Mouse (Mus musculus) heart, embryonic 15.5 days (tissue): ENCODE data around the gene Zfp286. TPM values are rescaled to one million over a fixed set of nuclear protein-coding genes. Genes with fewer than 3 reads are reported as not detected.

Experiments used
- ATAC-seq: fragments of 200-750 bp; cut with Nextera tagmentation; replicated peaks from 2 replicates; pipeline ENCODE4 v1.8.0; 2017; ENCODE audit warnings: low read depth, moderate TSS enrichment; ENCODE audit not compliant: insufficient number of reproducible peaks, insufficient read depth, low FRiP score
- H3K27ac ChIP-seq: fragments of 300-500 bp; sonication (generic); 2 replicates; pipeline ENCODE4 v1.5.1; 2015; ENCODE audit warnings: mild to moderate bottlenecking, inconsistent platforms
- H3K27me3 ChIP-seq: fragments of 300-500 bp; sonication (generic); 2 replicates; pipeline ENCODE4 v1.6.1; 2015; ENCODE audit warnings: inconsistent platforms
- H3K36me3 ChIP-seq: fragments of 300-500 bp; sonication (generic); 2 replicates; pipeline ENCODE4 v1.6.1; 2015; ENCODE audit warnings: mild to moderate bottlenecking, inconsistent platforms
- H3K4me1 ChIP-seq: fragments of 300-500 bp; sonication (generic); replicated peaks from 2 replicates; pipeline ENCODE4 v1.6.1; 2015; ENCODE audit warnings: inconsistent platforms
- H3K4me2 ChIP-seq: fragments of 300-500 bp; sonication (generic); 2 replicates; pipeline ENCODE4 v1.6.1; 2015; ENCODE audit warnings: inconsistent platforms, mild to moderate bottlenecking, moderate library complexity
- H3K4me3 ChIP-seq: fragments of 300-500 bp; sonication (generic); 2 replicates; pipeline ENCODE4 v1.5.1; 2015; ENCODE audit warnings: mild to moderate bottlenecking, inconsistent platforms
- H3K9ac ChIP-seq: fragments of 300-500 bp; sonication (generic); 2 replicates; pipeline ENCODE4 v1.6.1; 2015; ENCODE audit warnings: mild to moderate bottlenecking, inconsistent platforms
- H3K9me3 ChIP-seq: fragments of 300-500 bp; sonication (generic); replicated peaks from 2 replicates; pipeline ENCODE4 v1.6.1; 2016; ENCODE audit warnings: inconsistent platforms
- WGBS: fragments of 180-500 bp; shearing (Covaris S2); methylation state at CpG from one replicate; pipeline ENCODE4 v1.1.7; 2015; ENCODE audit warnings: mixed read lengths; 5-methylcytosine and 5-hydroxymethylcytosine counted together
- polyA plus RNA-seq: library from polyadenylated mRNA; unstranded; fragments of >200 nt; fragmentation: Nextera tagmentation; extraction: Ambion mirVana; gene quantifications from 2 replicates; pipeline ENCODE4 v1.2.1, GENCODE M21; 2015

Gene Zfp286
- polyA plus RNA-seq, 1 experiment from 2014 or later: 9.3 TPM

- ATAC-seq: peak; percentile 59
- Histone ChIP-seq H3K36me3 (no peaks in the 10 kb centered on the region), H3K27me3 (no peaks in the 10 kb centered on the region), H3K9ac (peak within 1 kb of the TSS; percentile 55), H3K4me3 (peak within 1 kb of the TSS; percentile 55), H3K4me2 (peak within 1 kb of the TSS; percentile 71), H3K9me3 (no peaks in the 10 kb centered on the region), H3K27ac (peak within 1 kb of the TSS; percentile 70), H3K4me1 (peaks cover 22% of the 10 kb centered on the region)
- WGBS: 6% methylated on average over 15 of the region's 15 CpGs
Measured at GRCm38 (mm10) chr11:62820059-62820541, 30.8 kb upstream of the Zfp286 start, which contains the start of gene Trim16. TSS of gene Trim16 (plus strand) at chr11:62820231.

DNA sequence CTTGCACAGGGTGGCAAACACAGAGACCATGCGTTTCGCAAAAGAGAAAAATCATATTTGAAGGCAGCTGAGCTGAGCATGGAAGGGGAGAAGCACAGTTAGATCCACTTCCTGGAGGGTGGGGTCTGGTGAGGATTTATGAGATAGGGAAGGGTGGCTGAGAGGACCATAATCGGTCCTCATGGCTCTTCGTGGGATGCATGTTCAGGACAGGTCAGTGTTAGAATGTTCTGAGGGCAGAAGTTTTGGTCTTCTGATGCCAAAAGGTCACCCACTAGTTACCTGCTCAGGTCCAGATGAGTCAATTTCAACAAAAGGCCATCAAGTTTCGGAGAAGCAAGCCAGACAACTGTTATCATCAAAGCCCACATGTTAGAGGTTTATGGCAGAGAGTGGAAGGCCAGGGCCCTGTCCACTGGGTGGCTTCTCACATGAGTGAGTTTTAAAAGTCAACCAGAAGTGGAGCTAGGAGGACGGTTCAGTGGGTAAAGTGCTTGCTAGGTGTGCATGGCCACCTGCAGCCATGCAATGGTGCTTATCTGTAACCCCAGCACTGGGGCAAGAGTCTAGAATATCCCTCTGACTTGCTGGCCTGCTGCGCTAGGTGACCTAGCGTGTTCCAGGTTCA, 29.9 kb upstream of the Zfp286 start:
- H3K27ac ChIP-seq: no peak overlapping the region
- H3K4me2 ChIP-seq: peak overlapping the region; percentile 71; the same call in 1 of the 2 replicates

GRCm38 (mm10) chr11:62816591-62816990, 27.3 kb upstream of the Zfp286 start:
- ATAC-seq: no peak
- Histone ChIP-seq H3K9me3 (no peaks in the 10 kb centered on the region), H3K4me1 (peaks cover 29% of the 10 kb centered on the region), H3K9ac (no peak overlapping the region), H3K27ac (no peak overlapping the region), H3K27me3 (no peaks in the 10 kb centered on the region), H3K4me2 (no peak overlapping the region), H3K36me3 (no peaks in the 10 kb centered on the region), H3K4me3 (no peak overlapping the region)
- WGBS: 59% methylated on average over 6 of the region's 6 CpGs

More for the DNA sequence above, 29.9 kb upstream of the Zfp286 start:
- Histone ChIP-seq H3K9ac (no peak overlapping the region), H3K4me3 (no peak overlapping the region), H3K9me3 (no peaks in the 10 kb centered on the region), H3K36me3 (no peaks in the 10 kb centered on the region), H3K27me3 (no peaks in the 10 kb centered on the region), H3K4me1 (peaks cover 26% of the 10 kb centered on the region)
- ATAC-seq: no peak
- WGBS: 88% methylated on average over 8 of the region's 8 CpGs

- no peak for ATAC-seq
- H3K4me2 ChIP-seq: no peak overlapping the region
- H3K9me3 ChIP-seq: no peaks in the 10 kb centered on the region
- no peak overlapping the region for H3K4me3 ChIP-seq
- WGBS: 90% methylated on average over 1 of the region's 1 CpGs
- no peaks in the 10 kb centered on the region for H3K36me3 ChIP-seq
- no peaks in the 10 kb centered on the region for H3K27me3 ChIP-seq
- H3K9ac ChIP-seq: no peak overlapping the region
- H3K27ac ChIP-seq: no peak overlapping the region
- H3K4me1 ChIP-seq: peaks cover 21% of the 10 kb centered on the region
Measured at GRCm38 (mm10) chr11:62815438-62815837, 26.2 kb upstream of the Zfp286 start.

- H3K27me3 ChIP-seq: no peaks in the 10 kb centered on the region
- WGBS: 34% methylated on average over 4 of the region's 4 CpGs
- H3K27ac ChIP-seq: no peak overlapping the region
- H3K36me3 ChIP-seq: no peaks in the 10 kb centered on the region
- H3K4me3 ChIP-seq: no peak overlapping the region
- no peaks in the 10 kb centered on the region for H3K9me3 ChIP-seq
- peaks cover 15% of the 10 kb centered on the region for H3K4me1 ChIP-seq
- H3K9ac ChIP-seq: no peak overlapping the region
- ATAC-seq: no peak
- no peak overlapping the region for H3K4me2 ChIP-seq
Measured at GRCm38 (mm10) chr11:62814625-62815024, 25.4 kb upstream of the Zfp286 start.

- Histone ChIP-seq H3K9me3 (no peaks in the 10 kb centered on the region), H3K27me3 (no peaks in the 10 kb centered on the region), H3K36me3 (no peaks in the 10 kb centered on the region), H3K4me2 (no peak overlapping the region), H3K27ac (no peak overlapping the region), H3K4me3 (no peak overlapping the region), H3K4me1 (peaks cover 11% of the 10 kb centered on the region), H3K9ac (no peak overlapping the region)
- 0 out of 2 replicates have a peak, but pooled peaks have one; percentile 35 for ATAC-seq
- 48% methylated on average over 6 of the region's 6 CpGs for WGBS
Measured at GRCm38 (mm10) chr11:62813970-62814624, 24.8 kb upstream of the Zfp286 start.

DNA sequence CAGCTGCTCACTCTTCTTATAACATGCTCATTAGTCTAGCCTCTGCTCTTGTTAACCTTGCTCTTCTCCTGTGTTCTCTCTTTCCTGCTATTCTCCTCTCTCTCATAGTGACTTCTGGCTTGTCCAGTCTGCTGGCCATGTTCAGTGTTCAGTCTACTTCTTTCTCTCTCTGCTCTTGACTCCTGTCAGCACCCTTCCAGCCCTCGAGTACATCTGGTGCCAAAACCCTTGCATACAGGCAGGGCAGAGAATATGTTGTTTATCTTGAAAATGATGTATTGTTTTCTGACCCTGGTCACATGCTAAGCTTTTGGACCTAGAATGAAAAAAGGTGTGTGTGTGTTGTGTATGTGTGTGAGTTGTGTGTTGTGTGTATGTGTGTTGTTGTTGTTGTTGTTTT, 24.2 kb upstream of the Zfp286 start:
- no peak for ATAC-seq
- Histone ChIP-seq H3K27me3 (no peaks in the 10 kb centered on the region), H3K27ac (no peak overlapping the region), H3K4me3 (no peak overlapping the region), H3K9me3 (no peaks in the 10 kb centered on the region), H3K4me2 (no peak overlapping the region), H3K4me1 (peaks cover 11% of the 10 kb centered on the region), H3K36me3 (no peaks in the 10 kb centered on the region), H3K9ac (no peak overlapping the region)
- 20% methylated on average over 1 of the region's 1 CpGs for WGBS

- Histone ChIP-seq H3K4me1 (peaks cover 11% of the 10 kb centered on the region), H3K4me2 (no peak overlapping the region), H3K27ac (no peak overlapping the region), H3K4me3 (no peak overlapping the region), H3K9me3 (no peaks in the 10 kb centered on the region), H3K9ac (no peak overlapping the region), H3K36me3 (no peaks in the 10 kb centered on the region), H3K27me3 (no peaks in the 10 kb centered on the region)
- 80% methylated on average over 6 of the region's 6 CpGs for WGBS
- ATAC-seq: no peak
Measured at GRCm38 (mm10) chr11:62812268-62812667, 23.0 kb upstream of the Zfp286 start.

DNA sequence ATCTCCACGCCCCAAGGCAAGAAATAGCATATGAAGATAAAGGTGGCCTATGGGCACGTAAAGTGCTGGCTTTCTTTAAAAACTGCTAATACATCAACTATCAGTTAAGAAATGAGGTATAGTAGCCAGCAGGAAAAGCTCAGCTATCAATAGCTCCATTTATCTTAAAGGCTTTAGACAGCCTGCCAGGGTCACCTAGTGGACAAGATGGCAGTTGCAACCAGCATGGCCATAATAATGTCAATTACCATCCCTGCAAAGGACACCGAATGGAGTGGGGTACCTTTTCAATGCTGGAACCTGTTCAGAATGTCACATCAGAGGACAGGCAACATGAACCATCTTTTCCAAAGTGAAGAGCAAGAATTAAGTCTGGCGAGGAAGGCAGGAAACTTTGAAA, 19.9 kb upstream of the Zfp286 start:
- H3K9me3 ChIP-seq: no peaks in the 10 kb centered on the region
- no peak for ATAC-seq
- no peaks in the 10 kb centered on the region for H3K36me3 ChIP-seq
- H3K27me3 ChIP-seq: no peaks in the 10 kb centered on the region
- no peak overlapping the region for H3K27ac ChIP-seq
- H3K4me1 ChIP-seq: peaks cover 8% of the 10 kb centered on the region
- 63% methylated on average over 4 of the region's 4 CpGs for WGBS
- H3K4me2 ChIP-seq: no peak overlapping the region
- H3K9ac ChIP-seq: no peak overlapping the region
- H3K4me3 ChIP-seq: no peak overlapping the region

DNA sequence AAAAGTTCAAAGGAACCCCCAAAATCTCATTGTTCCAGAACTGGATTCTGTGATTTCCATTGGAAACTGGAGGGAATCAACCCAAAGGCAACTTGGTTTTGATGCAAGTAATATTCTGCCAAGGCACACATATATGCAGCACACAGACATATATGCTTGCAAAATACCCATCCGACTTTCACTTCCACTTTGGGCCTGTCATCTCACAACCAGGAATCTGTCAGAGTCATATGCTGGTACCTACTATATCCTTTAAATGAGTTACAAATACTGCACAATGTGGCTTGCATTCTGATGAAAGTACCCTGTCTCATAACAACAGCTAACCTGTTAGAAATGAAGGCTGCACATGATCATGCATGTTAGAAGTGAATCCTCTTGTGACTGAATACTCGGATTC, 18.7 kb upstream of the Zfp286 start:
- WGBS: 76% methylated on average over 2 of the region's 2 CpGs
- no peak overlapping the region for H3K9ac ChIP-seq
- no peaks in the 10 kb centered on the region for H3K4me1 ChIP-seq
- no peaks in the 10 kb centered on the region for H3K9me3 ChIP-seq
- H3K27ac ChIP-seq: no peak overlapping the region
- no peaks in the 10 kb centered on the region for H3K27me3 ChIP-seq
- H3K4me3 ChIP-seq: no peak overlapping the region
- H3K4me2 ChIP-seq: no peak overlapping the region
- ATAC-seq: no peak
- no peaks in the 10 kb centered on the region for H3K36me3 ChIP-seq

- H3K4me1 ChIP-seq: no peaks in the 10 kb centered on the region
- H3K27me3 ChIP-seq: no peaks in the 10 kb centered on the region
- ATAC-seq: no peak
- no peaks in the 10 kb centered on the region for H3K9me3 ChIP-seq
- H3K36me3 ChIP-seq: no peaks in the 10 kb centered on the region
- H3K4me2 ChIP-seq: no peak overlapping the region
- no peak overlapping the region for H3K9ac ChIP-seq
- 48% methylated on average over 13 of the region's 13 CpGs for WGBS
- no peak overlapping the region for H3K4me3 ChIP-seq
- no peak overlapping the region for H3K27ac ChIP-seq
Measured at GRCm38 (mm10) chr11:62804119-62804518, 14.9 kb upstream of the Zfp286 start.

DNA sequence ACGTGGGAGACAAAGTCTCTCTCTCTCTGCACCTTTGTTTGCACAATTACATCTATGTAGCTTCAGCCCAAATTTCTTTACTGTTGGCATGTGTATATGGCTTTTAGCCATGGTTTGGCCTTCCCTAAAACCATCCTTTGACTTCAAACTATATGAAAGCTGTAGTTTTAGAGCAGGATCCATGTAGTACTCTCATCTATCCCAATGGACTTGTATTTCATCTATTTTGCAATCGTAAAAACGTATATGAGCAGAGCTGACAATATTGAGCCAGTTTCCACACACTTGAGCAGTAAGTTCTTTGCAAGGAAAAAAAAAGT, 315 bp upstream of the Zfp286 start:
- Histone ChIP-seq H3K36me3 (peaks cover 9% of the 10 kb centered on the region; the same call in 1 of the 2 replicates), H3K9ac (peak overlapping the region; percentile 57; the same call in 1 of the 2 replicates), H3K9me3 (no peaks in the 10 kb centered on the region), H3K4me2 (peak overlapping the region; percentile 83), H3K4me3 (peak overlapping the region; percentile 68), H3K27me3 (no peaks in the 10 kb centered on the region), H3K27ac (no peak overlapping the region), H3K4me1 (peaks cover 7% of the 10 kb centered on the region)
- ATAC-seq: no peak
- WGBS: 59% methylated on average over 3 of the region's 3 CpGs
